Mouse (Mus musculus) cerebellum, postnatal 10 days (tissue): ENCODE results near the gene Zfp872.
A peak's percentile ranks its signal among the peaks of the same experiment; 100 is the strongest.
"Not testable (repeated sequence)": the region's sequence is repeated elsewhere in the genome, so short reads cannot be mapped to it uniquely, and the experiment has no call there.

Experiments
- DNase-seq, 2 experiments: peaks; one replicate each; pipeline ENCODE4 v3.0.0; 2021; ENCODE audit warnings: mixed read lengths in 2 of 2

The Zfp872 gene

DNA sequence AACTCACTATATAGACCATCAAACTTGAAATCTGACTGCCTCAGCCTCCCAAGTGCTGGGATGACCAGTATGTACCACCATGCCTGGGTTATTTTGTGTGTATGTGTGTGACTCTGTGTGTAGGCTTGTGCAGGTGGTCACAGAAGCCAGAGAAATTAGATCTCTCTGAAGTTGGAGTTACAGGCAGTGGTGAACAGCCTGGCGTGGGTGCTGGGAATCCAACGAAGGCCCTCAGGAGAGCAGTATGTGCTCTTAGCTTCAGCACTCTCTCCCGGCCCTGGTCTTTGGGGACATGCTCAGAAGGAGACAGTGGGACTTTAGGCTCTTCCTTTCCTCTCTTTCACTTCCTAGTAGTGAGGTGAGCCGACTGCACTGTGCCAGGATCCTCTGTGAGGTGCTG is 15.6 kb upstream of the Zfp872 start:
- DNase-seq = no peak

DNA sequence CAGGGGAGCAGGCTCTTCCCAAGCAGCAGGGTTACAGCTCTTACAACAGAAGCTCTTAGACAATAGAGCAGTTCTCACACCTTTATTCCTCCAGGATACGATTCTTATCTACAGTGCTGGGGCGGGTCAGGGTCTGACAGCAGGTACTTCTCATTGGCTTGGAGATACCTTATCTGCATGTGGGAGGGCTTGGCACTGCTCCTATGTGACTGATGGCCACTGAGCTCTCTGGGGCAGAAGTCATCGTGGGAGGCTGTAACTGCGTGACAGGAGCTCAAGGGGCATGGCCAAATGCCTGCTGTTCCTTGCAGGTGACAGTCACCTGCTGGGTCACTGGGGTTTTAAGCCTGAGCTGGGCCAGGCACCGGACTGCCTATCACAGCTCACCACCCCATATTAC is 8.5 kb downstream of the Zfp872 start:
- no peak for DNase-seq

DNA sequence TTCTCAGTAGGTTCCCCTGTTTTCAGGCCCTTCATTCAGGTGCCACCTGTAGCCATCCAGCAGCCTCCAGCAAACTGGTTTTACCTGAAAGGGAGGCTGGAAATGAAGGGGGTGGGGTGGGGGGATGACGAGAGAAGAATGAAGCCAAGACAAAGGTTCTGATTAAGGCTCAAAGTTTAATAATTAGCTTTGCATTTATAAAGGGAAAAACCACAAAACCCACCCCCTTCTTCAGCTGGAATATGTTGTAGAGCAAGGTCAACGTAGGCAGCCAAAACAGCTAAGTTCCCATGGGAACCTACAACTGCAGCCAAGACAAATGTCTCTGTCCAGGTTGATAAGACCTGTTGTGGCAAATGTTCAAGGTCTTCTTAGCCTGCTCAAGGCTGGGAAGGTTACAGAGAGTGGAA is 25.9 kb downstream of the Zfp872 start:
- no peak for DNase-seq

DNA sequence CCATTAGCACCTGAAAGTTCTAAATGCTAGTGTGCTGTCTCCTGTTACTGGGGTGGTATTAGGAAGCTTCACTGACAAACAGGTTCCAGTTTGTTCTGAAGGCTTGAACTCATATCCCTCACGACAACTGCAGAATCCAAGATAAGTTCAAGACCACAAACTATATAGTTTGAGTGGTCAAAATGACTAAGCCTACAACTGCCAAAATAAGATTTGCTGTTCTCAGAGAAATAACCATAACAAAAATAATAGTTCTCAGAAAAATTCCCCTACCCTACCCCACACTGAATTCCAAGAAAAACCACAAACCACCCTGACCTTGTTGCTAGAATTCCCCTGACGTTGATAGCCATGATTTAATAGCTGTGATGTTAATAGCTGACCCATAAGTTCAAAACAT is 26.7 kb downstream of the Zfp872 start:
- DNase-seq = no peak

DNA sequence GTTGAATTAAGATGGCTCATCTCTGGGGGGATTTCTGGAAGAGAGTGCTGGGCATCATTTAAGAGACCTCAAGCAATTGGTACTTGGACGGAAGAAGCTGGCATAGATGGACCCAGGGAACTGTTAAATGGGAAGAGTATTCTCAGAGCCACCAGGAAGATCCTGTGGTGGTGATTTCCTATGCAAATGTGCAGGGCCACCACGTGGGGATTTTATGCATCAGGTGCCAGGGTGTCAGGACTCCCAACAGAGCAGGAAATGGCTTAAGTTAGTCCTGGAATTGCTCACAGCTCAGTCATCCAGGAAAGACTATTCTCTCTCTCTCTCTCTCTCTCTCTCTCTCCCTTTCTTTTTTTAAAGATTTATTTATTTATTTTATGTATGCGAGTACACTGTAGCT is 28.8 kb downstream of the Zfp872 start:
- DNase-seq = no peak

DNA sequence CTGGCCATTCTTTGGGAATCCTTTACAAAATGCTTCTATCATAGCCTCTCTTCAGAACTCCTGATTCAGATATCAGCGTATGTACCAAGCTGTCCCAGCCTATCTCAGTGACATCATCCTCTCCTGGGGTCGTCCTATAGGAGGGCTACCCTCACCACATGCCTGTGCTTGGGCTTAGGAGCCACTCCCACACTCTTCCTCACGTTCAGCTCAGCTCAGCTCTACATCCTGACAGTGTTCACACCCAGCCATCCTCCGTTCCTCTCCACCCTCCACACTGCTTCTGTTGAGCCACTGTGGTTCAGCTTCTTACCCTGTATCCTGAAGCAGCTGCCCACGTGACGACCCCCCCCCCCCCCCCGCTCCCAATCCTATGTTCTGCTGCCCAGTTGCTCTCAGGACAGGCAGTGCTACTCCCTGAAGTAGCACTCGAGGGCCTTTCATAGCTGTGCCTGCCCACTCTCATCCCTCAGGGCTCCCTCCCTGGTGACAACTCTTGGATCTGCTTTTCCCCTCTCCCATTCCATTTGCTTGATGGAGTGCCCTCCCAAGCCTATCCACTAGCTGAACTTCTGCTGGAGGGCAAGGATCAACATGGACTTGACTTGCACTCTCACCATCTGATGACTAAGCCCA is 30.1 kb downstream of the Zfp872 start:
- no peak for DNase-seq

DNA sequence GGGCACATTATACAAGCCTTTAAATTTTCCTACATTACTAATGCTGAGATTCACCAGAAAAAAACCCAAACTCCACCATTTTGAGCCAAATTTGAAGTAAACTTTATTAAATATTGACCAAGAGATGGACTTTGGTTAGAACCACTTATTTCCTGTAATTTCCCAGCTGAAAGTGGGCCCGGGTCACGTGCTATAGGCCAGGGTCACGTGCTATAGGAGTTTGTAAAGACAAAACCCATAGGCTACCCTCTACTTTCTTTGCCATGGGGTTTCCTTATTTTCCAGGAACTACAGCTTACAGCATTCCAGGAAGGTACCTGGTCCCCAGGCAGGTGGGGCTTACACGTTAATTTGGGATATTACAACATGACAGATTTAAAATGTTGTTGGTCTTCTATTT is 36.2 kb downstream of the Zfp872 start:
- no peak for DNase-seq

DNA sequence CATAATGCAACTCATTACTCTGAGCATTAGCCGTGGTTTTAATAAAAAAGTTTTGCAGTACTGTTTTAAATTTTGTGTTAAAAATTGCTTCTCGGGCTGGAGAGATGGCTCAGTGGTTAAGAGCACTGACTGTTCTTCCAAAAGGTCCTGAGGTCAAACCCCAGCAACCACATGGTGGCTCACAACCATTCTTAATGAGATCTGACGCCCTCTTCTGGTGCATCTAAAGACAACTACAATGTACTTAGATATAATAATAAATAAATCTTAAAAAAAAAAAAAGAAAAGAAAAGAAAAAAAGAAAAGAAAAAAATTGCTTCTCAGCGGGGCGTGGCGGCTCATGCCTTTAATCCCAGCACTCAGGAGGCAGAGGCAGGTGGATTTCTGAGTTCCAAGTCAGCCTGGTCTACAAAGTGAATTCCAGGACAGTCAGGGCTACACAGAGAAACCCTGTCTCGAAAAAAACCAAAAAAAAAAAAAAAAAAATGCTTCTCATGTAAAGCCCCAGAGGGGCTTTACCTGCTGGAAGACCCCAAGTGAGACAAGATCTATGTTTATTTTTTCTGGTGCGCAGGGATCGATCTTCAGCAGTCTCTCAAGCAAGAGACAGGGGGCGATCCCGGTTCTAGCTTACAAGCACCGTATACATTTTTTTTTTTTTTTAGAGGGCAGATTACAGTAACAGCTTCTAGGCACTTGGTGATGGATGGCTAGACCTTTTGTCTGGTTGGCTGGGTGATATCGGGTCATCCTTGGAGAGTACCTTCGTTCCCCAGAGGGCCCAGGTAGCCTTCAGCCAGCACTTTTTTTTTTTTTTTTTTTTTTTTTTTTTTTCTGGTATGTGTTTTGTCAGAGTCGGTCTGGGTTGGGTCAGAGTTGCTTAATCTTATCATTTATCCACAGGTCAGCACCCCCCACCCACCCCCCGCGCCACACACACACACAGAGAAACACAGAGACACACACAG is 36.9 kb downstream of the Zfp872 start:
- DNase-seq = peak; percentile 65 to 72

DNA sequence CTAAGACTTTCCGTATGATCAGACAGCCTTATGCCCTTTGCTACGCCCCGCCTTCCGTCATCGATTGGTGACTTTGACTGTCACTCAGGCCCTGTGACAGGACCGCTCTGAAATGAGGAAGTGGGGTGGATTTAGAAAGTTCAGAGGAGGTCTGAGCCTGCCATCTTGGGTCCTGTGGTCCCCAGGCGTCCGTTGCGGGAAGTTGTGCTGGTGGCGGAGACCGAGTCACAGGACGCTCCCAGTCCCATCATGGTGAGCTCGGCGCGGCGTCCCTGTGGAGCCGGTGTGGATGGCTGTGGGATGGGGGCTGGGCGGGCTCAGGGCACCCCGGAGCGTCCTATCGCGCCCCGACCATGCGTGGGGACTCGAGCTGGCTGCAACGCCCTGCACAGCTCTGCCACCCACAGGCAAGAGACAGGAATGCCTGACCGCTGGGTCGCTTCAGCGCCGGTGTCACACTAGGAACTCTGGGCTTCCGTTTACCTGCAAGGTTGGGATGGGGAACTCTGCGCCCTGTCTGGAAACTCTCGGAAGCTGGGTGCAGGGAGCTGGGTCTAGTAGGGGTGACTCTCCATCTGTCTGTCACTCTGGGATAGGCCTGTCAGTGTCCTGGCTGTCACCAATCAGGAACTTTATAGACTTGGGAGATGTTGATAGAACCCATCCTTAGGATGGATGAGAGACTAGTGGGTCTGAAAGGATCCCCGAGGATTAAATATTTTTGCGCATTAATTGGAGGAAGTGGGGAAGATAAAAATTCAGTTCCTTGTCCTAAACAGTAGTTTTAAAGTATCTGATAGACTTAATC is 37.9 kb downstream of the Zfp872 start, which contains the start of gene Zfp809:
TSS of gene Zfp809 (plus strand) at position 134 of the 808 bp plus-strand sequence.
- peak; percentile 100 for DNase-seq

DNA sequence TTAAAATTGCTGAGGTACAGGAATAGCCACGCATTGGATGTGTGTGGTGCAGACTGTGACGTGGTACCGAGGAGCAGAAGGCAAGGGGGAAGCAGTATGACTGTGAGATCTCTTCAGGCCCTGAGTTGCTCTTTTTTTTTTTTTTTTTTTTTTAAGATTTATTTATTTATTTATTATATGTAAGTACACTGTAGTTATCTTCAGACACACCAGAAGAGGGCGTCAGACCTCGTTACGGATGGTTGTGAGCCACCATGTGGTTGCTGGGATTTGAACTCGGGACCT is 38.4 kb downstream of the Zfp872 start:
- DNase-seq = not testable (repeated sequence)

DNA sequence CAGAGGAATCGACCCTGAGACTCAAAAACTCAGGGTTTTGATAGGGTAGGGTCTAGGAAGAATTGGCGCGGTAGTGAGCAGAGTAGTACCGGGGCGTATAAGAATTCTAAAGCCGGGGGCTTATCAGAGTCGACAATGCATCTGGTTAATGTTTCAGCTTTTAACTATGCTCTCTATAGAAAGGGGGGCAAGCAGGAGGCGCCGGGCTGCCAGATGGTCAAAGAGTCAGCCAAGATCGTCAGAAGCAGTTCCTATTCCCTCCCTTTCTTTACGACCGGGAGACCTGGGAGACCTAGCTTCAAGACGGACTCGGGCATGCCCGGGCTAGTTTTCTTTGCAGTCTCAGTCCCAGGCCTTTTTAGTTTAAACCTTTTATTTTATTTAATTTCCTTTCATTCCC is 39.0 kb downstream of the Zfp872 start:
- peak; percentile 74 to 80 for DNase-seq

DNA sequence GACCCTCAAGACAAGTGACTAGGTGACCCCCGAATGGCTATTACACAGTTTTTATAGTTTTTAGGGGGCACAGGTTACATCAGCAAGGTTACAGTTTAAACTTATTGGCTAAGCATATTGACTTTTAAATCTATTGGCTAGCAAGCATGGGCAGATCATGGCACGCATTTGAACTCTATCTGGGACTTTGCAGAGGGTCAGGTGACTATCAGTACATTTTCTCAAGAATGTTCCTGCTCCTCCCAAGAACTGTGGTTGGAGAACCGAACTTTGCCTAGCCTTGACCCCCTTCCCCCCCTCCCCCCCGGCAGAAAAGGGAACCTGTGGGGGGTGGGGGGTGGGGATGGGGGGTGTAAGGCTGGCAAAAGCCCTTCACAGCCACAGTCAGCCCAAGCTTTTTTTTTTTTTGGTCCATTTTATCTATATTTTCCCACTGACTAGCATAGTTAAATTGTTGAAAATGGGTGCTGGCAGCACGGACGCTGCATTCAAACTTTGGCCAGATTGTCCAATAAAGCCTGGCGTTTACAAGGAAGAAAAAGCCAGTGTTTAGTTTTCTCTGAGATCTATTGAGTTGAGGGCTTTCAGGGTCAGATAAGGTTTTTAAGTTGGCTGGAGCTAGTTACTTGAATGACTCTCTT is 41.6 kb downstream of the Zfp872 start:
- DNase-seq = no peak

DNA sequence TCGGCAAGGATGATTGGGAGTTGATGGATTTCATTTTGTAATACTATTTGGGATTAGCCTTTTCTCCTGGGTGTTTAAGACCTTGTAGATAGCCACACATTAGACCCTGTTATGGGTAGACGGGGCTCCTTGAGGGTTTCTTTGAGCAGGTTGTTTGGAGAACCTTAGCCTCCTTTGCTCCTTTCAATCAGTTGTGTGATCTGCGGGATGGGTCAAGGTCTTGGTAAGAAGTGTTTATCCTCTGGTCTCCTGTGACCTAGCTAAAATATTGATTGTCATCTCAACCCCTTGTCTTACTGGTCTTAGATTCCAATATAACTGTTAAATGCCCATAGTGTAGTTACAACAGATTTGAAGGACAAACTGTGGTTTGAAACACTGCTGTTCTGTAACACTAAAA is 42.2 kb downstream of the Zfp872 start:
- DNase-seq = no peak

DNA sequence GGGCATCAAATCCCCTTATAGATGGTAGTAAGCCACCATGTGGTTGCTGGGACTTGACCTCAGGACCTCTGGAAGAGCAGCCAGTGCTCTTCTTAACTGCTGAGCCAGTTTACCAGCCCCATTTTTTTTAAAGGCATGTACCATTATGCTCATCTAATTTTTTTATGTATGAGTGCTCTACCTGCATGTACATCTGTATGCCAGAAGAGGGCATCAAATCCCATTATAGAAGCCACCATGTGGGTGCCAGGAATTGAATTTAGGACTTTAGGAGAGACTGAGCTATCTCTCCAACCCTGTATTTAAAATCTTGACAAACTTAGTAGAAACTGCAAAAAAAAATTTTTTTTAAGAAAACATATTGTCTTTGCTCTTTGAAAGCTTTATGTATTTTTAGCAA is 42.7 kb downstream of the Zfp872 start:
- DNase-seq = peak in 1 of 2 experiments; percentile 23

DNA sequence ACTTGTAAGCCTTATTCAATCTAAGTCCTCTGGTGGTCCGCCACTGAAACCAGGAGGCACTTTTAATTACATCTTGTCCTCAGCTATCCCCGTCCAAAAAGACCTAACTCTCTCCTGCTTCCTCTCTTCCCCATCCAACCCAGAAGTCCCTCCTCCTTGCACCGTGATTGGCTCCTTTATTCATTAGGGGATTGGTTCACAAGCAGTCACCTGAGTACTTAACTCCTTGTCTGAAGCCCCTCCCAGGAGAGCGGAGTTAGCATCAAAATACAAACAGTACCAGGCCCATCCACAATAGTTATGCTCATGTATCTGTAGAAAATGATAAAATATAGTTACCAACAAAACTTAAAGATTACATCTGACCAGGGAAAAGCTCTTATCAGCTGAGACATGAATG is 52.1 kb downstream of the Zfp872 start:
- no peak for DNase-seq

DNA sequence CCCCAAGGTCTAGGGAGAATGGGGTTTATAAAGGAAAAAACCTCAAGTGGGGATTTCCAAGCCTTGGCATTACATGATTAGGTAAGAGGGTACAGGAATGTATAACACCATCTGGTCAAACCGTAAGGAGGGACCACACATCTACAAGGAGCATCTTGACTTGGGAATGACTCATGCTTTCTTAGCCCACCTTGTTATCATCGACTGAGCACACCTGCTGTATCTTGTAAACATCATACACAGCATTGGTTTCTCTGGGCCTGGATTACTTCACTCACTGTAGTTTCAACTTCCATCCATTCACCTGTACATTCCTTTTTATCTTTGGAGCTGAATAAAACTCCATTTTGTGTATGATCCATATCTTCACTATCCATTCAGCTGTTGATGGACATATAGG is 56.4 kb downstream of the Zfp872 start:
- DNase-seq = no peak
